Mouse (Mus musculus): Measurements from ENCODE around the gene Dnaja3. TPM values are rescaled to one million over a fixed set of nuclear protein-coding genes. Genes with fewer than 3 reads are reported as not detected.
A peak's percentile ranks its signal among the peaks of the same experiment; 100 is the strongest.

Dnaja3 gene
- polyA plus RNA-seq, 1 experiment from 2014 or later: 77.6 TPM

DNA sequence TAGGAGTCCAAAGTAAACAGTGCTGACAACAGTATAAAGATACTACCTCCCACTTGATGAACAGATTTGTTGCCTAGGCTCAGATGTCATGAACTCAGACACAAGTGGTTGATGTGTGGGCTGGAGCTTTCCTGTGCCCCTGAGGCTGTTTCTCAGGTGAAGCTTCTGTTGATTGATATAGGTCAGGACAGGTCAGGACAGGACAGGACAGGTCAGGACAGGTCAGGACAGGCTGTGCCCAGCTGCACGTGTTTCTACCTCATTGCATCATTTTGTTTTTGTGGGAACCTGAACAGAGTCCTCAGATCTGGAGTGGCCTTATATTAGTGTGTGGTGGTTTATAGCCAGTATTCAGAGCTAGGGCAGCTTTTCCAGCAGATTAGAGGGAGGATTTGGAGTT lies 62.9 kb downstream of the Dnaja3 start:
- peaks cover 96% of the 10 kb centered on the region for H3K36me3 ChIP-seq
- H3K27me3 ChIP-seq (replicated peaks): no peaks in the 10 kb centered on the region
- no peak for ATAC-seq (ENCODE audit: insufficient number of reproducible peaks, low FRiP score)
- H3K4me1 ChIP-seq (replicated peaks): no peaks in the 10 kb centered on the region
- no peaks in the 10 kb centered on the region for H3K9me3 ChIP-seq (replicated peaks)
- 80% methylated on average over 1 of the region's 1 CpGs for whole genome bisulfite sequencing
- H3K9ac ChIP-seq: no peak overlapping the region
- H3K4me2 ChIP-seq: no peak overlapping the region
- H3K4me3 ChIP-seq: no peak overlapping the region
- no peak overlapping the region for H3K27ac ChIP-seq (ENCODE audit: poor library complexity, severe bottlenecking)

DNA sequence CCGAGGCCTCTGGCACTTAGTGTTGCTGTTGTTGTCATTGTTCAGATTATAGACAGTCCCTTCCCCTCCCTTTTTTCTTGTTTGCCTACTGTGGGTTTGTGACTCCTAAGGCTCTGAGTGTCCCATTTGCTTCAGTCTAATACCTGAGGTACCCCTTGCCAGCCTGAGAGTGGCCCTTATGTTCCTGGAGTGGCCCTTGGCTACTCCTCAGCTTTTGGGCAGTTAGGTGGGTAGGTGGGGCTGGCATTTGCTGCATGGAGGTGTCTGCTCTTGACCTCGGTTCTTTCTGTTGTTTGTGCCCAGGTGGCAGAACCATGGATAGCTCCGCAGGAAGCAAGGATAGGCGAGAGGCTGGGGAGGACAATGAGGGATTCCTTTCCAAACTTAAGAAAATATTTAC lies 65.8 kb downstream of the Dnaja3 start:
- Histone ChIP-seq H3K4me1 (replicated peaks) (no peaks in the 10 kb centered on the region), H3K4me2 (no peak overlapping the region), H3K36me3 (peaks cover 94% of the 10 kb centered on the region), H3K27ac (ENCODE audit: poor library complexity, severe bottlenecking) (no peak overlapping the region), H3K9ac (no peak overlapping the region), H3K4me3 (no peak overlapping the region), H3K27me3 (replicated peaks) (no peaks in the 10 kb centered on the region), H3K9me3 (replicated peaks) (no peaks in the 10 kb centered on the region)
- 55% methylated on average over 4 of the region's 4 CpGs for WGBS
- ATAC-seq (ENCODE audit: insufficient number of reproducible peaks, low FRiP score): no peak

DNA sequence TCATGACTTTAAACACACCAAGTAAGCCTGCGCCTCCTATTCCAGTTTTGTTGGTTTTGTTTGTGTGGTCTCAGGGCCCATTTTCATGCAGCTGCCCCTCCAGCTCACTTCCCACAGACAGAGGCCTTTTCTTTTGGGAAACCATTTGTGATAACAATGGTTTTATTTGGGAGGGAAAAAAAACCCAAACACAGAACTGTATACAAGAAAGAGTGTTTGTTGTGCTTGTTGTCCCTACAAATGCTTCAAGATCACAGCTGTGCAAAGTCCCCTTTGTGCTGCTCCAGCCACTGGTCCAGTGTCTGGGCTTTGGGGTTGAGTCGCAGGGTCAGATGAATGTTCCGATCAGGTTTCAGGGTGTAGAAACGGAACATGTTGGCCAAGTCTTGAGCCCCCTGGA lies 71.4 kb downstream of the Dnaja3 start:
- peaks cover 89% of the 10 kb centered on the region for H3K36me3 ChIP-seq
- WGBS: 93% methylated on average over 4 of the region's 4 CpGs
- ATAC-seq (ENCODE audit: insufficient number of reproducible peaks, low FRiP score): no peak

DNA sequence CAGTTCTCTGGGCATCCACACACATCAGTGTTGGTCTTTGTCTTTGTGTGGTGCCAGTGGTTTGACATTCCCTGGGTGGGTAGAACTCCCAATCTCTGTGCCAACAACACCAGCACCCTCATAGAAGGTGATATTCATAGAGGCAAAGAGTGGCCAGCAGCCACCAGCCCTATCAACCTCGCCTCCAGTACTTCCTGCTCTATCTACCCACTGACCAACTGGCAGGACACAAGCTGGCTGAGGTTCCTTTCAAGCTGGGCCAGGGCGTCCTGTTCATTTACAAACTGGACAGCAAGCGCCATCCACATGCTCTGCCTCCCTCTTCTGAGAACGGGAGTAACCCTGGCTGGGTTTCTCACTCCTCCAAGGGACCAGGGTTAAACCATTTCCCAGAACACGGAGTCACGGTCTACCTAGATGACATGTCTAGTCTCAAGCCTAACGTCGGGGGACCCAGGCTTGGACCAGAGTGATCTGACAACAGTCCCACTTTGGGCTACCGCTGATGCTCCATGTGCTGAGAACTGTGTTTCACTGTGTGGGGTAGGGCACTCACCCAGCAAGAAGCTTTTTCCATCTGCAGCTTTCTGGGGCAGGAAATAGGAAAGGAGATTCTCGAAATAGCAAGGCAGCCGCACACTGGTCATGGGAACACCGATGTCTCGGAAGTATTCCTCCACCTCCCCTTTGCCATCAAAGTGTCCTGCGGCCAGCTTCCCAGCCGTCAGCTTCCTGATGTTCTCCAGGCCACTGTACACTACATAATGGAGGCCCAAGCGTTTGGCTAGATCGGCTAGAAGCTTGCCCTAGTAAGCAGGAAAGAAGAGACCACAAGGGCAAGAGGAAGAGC lies 74.3 kb downstream of the Dnaja3 start:
- ATAC-seq (ENCODE audit: insufficient number of reproducible peaks, low FRiP score): no peak
- H3K36me3 ChIP-seq: peaks cover 64% of the 10 kb centered on the region

More for the DNA sequence above, 71.4 kb downstream of the Dnaja3 start:
- Histone ChIP-seq H3K9me3 (replicated peaks) (no peaks in the 10 kb centered on the region), H3K27ac (ENCODE audit: poor library complexity, severe bottlenecking) (no peak overlapping the region), H3K27me3 (replicated peaks) (no peaks in the 10 kb centered on the region), H3K9ac (no peak overlapping the region), H3K4me1 (replicated peaks) (no peaks in the 10 kb centered on the region), H3K4me3 (no peak overlapping the region), H3K4me2 (no peak overlapping the region)

DNA sequence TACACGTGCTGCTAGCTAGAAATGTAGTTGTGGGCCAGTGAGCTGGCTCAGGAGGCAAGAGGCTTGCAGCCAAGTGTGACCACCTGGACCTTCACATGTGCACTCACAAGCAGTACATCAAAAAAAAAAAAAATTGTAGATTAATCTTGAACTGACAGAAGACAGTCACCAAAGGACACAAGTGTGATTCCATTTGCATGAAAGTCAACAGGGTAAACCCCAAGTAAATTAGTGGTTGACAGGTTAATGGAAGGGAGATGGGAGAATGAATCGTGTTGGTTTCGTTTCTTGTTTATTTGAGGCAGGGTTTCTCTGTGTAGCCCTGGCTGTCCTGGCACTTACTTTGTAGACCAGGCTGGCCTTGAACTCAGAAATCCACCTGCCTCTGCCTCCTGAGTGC lies 78.1 kb downstream of the Dnaja3 start:
- Histone ChIP-seq H3K4me2 (peak overlapping the region; percentile 77), H3K36me3 (peaks cover 35% of the 10 kb centered on the region), H3K27ac (ENCODE audit: poor library complexity, severe bottlenecking) (no peak overlapping the region), H3K9ac (no peak overlapping the region), H3K9me3 (replicated peaks) (no peaks in the 10 kb centered on the region), H3K27me3 (replicated peaks) (no peaks in the 10 kb centered on the region), H3K4me1 (replicated peaks) (no peaks in the 10 kb centered on the region), H3K4me3 (peak overlapping the region; percentile 59)
- ATAC-seq (ENCODE audit: insufficient number of reproducible peaks, low FRiP score): no peak
- WGBS: 73% methylated on average over 3 of the region's 3 CpGs

More for the DNA sequence above, 74.3 kb downstream of the Dnaja3 start:
- 82% methylated on average over 17 of the region's 17 CpGs for WGBS
- Histone ChIP-seq H3K9ac (no peak overlapping the region), H3K27ac (ENCODE audit: poor library complexity, severe bottlenecking) (no peak overlapping the region), H3K4me3 (no peak overlapping the region), H3K4me1 (replicated peaks) (no peaks in the 10 kb centered on the region), H3K4me2 (no peak overlapping the region), H3K27me3 (replicated peaks) (no peaks in the 10 kb centered on the region), H3K9me3 (replicated peaks) (no peaks in the 10 kb centered on the region)

DNA sequence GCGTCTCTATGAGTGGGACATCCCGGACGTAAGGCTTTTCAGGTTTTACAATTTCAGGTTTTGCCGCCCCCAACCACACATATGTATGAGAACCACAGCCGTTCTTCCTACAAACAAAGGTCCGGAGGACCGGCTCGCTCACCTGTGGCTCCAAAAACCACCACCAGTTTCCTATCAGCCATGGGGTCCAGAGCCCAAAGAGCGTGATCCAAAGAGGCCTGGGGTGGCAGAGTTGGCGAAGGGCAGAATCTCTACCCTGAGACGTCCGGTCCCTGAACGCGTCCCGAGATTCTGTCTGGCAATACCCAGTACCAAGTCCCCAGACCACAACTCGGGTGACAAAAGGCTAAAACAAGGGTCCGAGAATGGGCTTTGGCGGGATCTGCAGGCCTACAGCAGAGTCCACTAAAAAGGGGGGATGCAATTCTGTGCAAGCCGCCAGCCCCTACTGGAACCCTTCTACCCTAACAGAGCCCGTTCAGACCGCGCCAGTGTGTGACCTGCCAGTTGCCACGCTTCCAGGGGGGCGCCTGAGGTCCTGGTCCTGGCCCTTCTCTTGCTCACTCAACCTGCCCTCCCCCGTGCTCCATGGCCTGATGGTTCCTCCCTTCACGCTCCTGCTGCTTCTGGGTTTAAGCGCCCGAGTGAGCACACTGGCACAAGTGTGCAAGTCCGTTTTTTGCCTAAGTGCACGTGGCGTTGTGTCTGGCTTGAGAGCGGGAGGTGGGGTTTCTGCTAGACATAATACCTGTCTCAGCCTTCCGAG lies 79.1 kb downstream of the Dnaja3 start, which contains the start of gene Nmral1:
Gene Nmral1 (minus strand): TSS at position 604 of the 766 bp plus-strand sequence.
- Histone ChIP-seq H3K9ac (peak within 1 kb of the TSS; percentile 69), H3K36me3 (peaks cover 26% of the 10 kb centered on the region), H3K4me3 (peak within 1 kb of the TSS; percentile 59), H3K27me3 (replicated peaks) (no peaks in the 10 kb centered on the region), H3K9me3 (replicated peaks) (no peaks in the 10 kb centered on the region), H3K27ac (ENCODE audit: poor library complexity, severe bottlenecking) (peak within 1 kb of the TSS; percentile 33; the same call in 1 of the 2 replicates), H3K4me1 (replicated peaks) (no peaks in the 10 kb centered on the region), H3K4me2 (peak within 1 kb of the TSS; percentile 77)
- WGBS: 13% methylated on average over 33 of the region's 33 CpGs
- ATAC-seq (ENCODE audit: insufficient number of reproducible peaks, low FRiP score): peak; percentile 90

DNA sequence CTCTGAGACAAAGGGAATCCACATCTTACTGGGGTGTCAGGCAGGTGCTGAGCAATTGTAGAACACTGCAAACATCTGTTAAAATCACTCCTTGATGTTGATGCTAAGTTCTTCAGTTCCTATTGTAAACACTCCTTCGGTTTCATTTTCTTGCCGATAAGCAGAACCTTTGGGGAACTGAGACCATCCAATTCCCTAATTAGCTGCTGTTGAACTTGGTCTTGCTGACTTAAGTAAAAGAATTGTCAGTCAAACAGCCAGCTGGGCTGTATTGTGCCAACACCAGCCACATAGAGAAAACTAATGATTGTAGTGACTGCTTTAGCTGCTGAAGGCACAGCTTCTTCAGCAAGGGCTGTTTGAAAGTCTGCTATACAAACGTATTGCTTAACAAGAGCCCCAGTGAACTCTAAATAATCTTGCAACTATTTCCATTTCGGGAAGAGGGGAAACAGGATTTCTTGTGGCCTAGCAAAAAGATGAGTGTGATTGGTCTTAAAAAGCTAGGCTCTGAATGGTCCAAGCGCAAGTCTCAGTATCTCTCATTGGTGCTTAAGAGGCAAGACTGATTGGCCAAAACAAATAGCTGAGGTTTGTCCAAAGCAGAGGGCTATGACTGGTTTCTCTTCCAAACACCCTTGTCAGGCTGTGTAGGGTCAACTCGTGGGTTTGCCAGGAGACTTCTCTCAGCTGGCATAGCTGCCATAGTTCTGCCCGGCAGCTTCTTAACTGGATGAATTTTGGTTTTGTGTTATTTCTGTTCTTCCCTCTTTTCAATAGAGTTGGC lies 82.5 kb downstream of the Dnaja3 start:
- Histone ChIP-seq H3K27ac (ENCODE audit: poor library complexity, severe bottlenecking) (no peak overlapping the region), H3K9me3 (replicated peaks) (no peaks in the 10 kb centered on the region), H3K36me3 (no peaks in the 10 kb centered on the region), H3K4me1 (replicated peaks) (no peaks in the 10 kb centered on the region), H3K27me3 (replicated peaks) (no peaks in the 10 kb centered on the region), H3K9ac (no peak overlapping the region), H3K4me3 (no peak overlapping the region), H3K4me2 (no peak overlapping the region)
- no peak for ATAC-seq (ENCODE audit: insufficient number of reproducible peaks, low FRiP score)
- WGBS: 71% methylated on average over 7 of the region's 7 CpGs

DNA sequence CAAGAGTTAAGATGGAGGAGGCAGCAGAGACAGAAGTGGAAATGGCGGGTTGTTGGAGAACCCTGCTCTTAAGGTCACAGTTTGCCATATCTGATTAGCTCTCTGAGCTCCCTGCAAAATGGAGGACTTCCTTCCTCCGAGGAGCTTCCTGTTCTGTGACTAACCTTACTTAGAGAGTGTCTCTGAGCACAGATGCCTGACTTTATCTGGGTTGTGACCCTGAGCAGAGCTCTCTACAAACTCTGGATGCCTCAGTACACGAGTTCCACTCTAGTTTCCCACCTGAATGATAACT lies 83.1 kb downstream of the Dnaja3 start:
- H3K27me3 ChIP-seq (replicated peaks): no peaks in the 10 kb centered on the region
- H3K4me2 ChIP-seq: no peak overlapping the region
- H3K9ac ChIP-seq: no peak overlapping the region
- no peaks in the 10 kb centered on the region for H3K9me3 ChIP-seq (replicated peaks)
- H3K4me3 ChIP-seq: no peak overlapping the region
- ATAC-seq (ENCODE audit: insufficient number of reproducible peaks, low FRiP score): no peak
- no peak overlapping the region for H3K27ac ChIP-seq (ENCODE audit: poor library complexity, severe bottlenecking)
- 45% methylated on average over 3 of the region's 3 CpGs for WGBS
- no peaks in the 10 kb centered on the region for H3K36me3 ChIP-seq
- H3K4me1 ChIP-seq (replicated peaks): peaks cover 5% of the 10 kb centered on the region

DNA sequence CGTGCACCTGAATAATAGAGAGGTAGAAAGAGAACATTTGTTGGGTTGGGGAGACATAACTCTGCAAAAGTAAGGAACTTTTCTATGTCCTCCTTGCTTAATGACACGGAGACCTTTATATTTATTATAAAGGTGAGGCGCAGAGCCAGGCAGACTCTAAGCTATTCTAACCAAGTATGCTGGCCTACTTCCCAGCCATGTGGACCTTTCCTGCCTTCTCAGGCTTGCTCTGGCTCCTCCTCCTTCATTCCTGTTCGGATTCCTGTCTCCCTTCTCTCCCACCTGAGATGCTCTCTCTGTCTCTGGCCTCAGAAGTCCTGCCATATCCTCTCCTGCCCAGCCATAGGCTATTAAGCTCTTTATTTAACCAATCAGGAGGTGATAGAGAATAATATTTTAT lies 85.5 kb downstream of the Dnaja3 start:
- H3K9ac ChIP-seq: no peak overlapping the region; the same call in 1 of the 2 replicates
- H3K9me3 ChIP-seq (replicated peaks): no peaks in the 10 kb centered on the region
- no peak for ATAC-seq (ENCODE audit: insufficient number of reproducible peaks, low FRiP score)
- H3K4me3 ChIP-seq: no peak overlapping the region
- H3K36me3 ChIP-seq: no peaks in the 10 kb centered on the region
- H3K4me1 ChIP-seq (replicated peaks): peaks cover 11% of the 10 kb centered on the region
- H3K4me2 ChIP-seq: no peak overlapping the region
- WGBS: 73% methylated on average over 4 of the region's 4 CpGs
- H3K27ac ChIP-seq (ENCODE audit: poor library complexity, severe bottlenecking): no peak overlapping the region
- no peaks in the 10 kb centered on the region for H3K27me3 ChIP-seq (replicated peaks)

DNA sequence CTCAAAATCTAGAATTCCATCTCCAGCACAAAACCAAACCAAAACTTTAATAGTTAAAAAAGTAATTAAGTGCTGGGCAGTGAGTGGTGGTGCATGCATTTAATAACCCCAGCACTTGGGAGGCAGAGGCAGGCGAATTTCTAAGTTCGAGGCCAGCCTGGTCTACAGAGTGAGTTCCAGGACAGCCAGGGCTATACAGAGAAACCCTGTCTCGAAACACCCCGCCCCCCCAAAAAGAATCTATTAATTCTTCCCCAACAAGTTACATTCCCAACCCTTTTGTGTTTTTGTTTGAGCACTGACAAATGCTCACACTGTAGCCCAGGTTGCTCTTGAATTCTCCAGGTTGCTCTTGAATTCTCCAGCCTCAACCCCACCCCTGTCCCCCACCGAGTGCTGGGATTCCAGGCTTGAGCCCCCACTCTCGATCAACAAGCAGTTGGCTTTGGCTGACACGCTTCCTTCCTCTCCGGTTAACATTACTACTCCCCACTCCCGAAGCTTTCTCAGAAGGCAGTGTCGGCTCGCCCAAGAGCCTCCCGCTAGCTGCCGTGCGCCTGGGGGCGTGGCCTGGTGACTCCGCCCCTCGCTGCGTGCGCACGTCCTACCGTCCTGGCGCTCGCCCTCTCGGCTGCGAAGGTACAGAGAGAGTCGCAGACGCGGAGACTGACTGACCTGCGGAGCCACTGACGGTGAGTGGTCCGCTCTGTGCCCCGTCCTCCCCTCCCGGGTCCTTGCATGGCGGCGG lies 86.2 kb downstream of the Dnaja3 start, which contains the start of gene Hmox2:
Gene Hmox2 (plus strand): TSS at position 582 of the 748 bp plus-strand sequence.
- Histone ChIP-seq H3K4me3 (peak within 1 kb of the TSS; percentile 79), H3K9ac (peak within 1 kb of the TSS; percentile 92), H3K4me2 (peak within 1 kb of the TSS; percentile 88), H3K9me3 (replicated peaks) (no peaks in the 10 kb centered on the region), H3K27me3 (replicated peaks) (no peaks in the 10 kb centered on the region), H3K4me1 (replicated peaks) (peaks cover 11% of the 10 kb centered on the region), H3K36me3 (no peaks in the 10 kb centered on the region), H3K27ac (ENCODE audit: poor library complexity, severe bottlenecking) (peak within 1 kb of the TSS; percentile 92)
- WGBS: 5% methylated on average over 35 of the region's 35 CpGs
- ATAC-seq (ENCODE audit: insufficient number of reproducible peaks, low FRiP score): peak; percentile 96

All from heart, embryonic 12.5 days (tissue).